Mouse (Mus musculus) adrenal gland, adult 18-20 months (tissue): Measurements from ENCODE around the gene Ptbp2. TPM values are rescaled to one million over a fixed set of nuclear protein-coding genes. Genes with fewer than 3 reads are reported as not detected.

Source experiments
- DNase-seq, 2 experiments: peaks; one replicate each; pipeline ENCODE4 v3.0.0; 2021 to 2022; ENCODE audit warnings: low spot score in 2 of 2
- microRNA-seq, 2 experiments: library from miRNA; unstranded; fragments of <30 nt; microRNA quantifications; one replicate each; pipeline ENCODE4 v1.2.0; 2021; ENCODE audit warnings: borderline number of aligned reads in 2 of 2
- total RNA-seq, 2 experiments: library from RNA; stranded (reverse); gene quantifications; 1 replicate in 1 of 2; 2 replicates in 1 of 2; pipeline ENCODE4 v1.2.3; 2021

The Ptbp2 gene
- total RNA-seq, 2 experiments from 2014 or later: 25.9 to 29.9 TPM

- DNase-seq: no peak
Observed at GRCm38 (mm10) chr3:119711503-119711902, 72.8 kb downstream of the Ptbp2 start.

GRCm38 (mm10) chr3:119701467-119701866, 82.8 kb downstream of the Ptbp2 start:
- no peak for DNase-seq

GRCm38 (mm10) chr3:119684741-119685140, 99.5 kb downstream of the Ptbp2 start:
- no peak for DNase-seq

Small RNAs within 50 kb of the gene (microRNA-seq; reads per million reads assigned to microRNA genes)
- gene Gm24744: 0 reads per million in 2 experiments
